Mouse (Mus musculus) retina, postnatal 1 day (tissue): Measurements from ENCODE around the gene Fam216b.

ENCODE experiments used
- DNase-seq: peaks from one replicate; pipeline ENCODE4 v3.0.0-alpha.2; 2012

Gene Fam216b

GRCm38 (mm10) chr14:78041886-78042526 lies 46.8 kb downstream of the Fam216b start:
- no peak for DNase-seq

- no peak for DNase-seq
Observed at GRCm38 (mm10) chr14:78040643-78041042, 48.2 kb downstream of the Fam216b start.

- no peak for DNase-seq
Observed at GRCm38 (mm10) chr14:78038876-78039275, 49.9 kb downstream of the Fam216b start.
